Mouse (Mus musculus) central nervous system, embryonic 18 days (tissue): Measurements from ENCODE around the gene Klf3. TPM values are rescaled to one million over a fixed set of nuclear protein-coding genes. Genes with fewer than 3 reads are reported as not detected.

Experiments used
- polyA plus RNA-seq: library from polyadenylated mRNA; depleted of rRNA; stranded (reverse); fragments of >200 nt; gene quantifications from 2 replicates; pipeline ENCODE4 v1.2.3, GENCODE M21; 2012; rRNA removed

Klf3 gene
- polyA plus RNA-seq: 14.1 and 18.4 TPM in 2 replicates

DNA sequence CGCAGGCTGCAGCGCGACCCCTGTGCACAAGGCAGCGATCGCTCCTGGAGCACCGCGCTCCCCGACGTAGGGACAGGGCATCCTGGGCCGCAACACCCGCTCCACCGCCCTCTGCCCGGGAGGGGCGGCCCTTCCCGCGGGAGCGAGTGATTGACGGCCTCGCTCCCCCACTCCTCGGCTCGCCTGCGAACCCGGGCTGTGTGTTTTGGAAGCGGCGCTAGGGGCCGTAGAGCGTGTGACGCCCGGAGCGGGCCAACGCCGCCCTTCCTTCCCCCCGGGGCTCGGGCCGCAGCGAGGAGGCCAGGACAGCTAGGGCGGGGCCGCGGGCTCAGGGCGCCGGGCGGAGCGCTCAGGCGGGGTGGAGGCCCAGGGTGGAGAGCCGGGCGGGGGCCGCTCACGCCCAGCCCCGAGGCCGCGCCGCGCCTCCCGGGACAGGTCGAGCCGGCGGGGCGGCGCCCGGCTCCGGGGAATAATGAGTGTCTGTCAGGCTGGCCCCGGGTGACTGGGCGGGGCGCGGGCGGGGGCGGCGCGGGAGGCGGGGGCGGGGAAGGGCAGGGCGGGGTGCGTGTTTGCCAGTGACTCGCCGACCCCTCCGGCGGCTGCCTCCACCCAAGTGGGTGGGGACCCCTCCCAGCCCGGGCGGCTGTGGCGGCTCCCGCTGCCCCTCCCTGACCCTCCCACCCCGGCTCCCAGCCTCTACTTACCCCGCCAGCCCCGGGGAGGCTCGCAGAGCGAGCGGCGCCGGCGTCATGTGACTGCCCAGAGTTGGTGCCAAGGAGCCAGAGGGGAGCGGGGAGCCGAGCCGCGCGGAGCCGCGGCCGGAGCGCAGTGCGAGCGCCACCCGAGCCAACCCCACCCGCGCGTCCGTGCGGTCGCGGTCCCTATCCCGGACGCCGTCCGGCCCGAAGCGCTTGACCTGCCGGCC is at the start of gene Klf3:
Klf3 (plus strand) TSS at position 594 of the 925 bp plus-strand sequence.

Other genes starting within 250 kb of the Klf3 start
- gene Tlr1, start 130.2 kb downstream of the Klf3 start, polyA plus RNA-seq: 0.38 and 0.41 TPM in 2 replicates
- 0.29 and 0.40 TPM in 2 replicates for gene Tlr6, start 156.7 kb downstream of the Klf3 start, polyA plus RNA-seq
- gene Fam114a1, start 166.7 kb downstream of the Klf3 start, polyA plus RNA-seq: 6.2 and 7.6 TPM in 2 replicates